Mouse (Mus musculus) megakaryocyte, embryonic 14.5 days (primary cell): ENCODE data around the gene Ralgapa2.

ENCODE experiments used
- FLI1 ChIP-seq: IDR thresholded peaks from 2 replicates; pipeline ENCODE4 v1.6.1; 2012; ENCODE audit warnings: low read length, inconsistent platforms, mixed read lengths
- GATA1 ChIP-seq: IDR thresholded peaks from 3 replicates; pipeline ENCODE4 v1.6.1; 2012; ENCODE audit warnings: mixed read lengths, low read length, inconsistent platforms, borderline replicate concordance

GRCm38 (mm10) chr2:146221929-146222278 is 290.2 kb downstream of the Ralgapa2 start:
- no peak for TF ChIP-seq GATA1
- TF ChIP-seq FLI1 = no peak
